Mouse (Mus musculus): ENCODE data around the gene Gm21366. TPM values are rescaled to one million over a fixed set of nuclear protein-coding genes. Genes with fewer than 3 reads are reported as not detected.

Gene Gm21366
- not detected in 2 replicates for polyA plus RNA-seq (2015; fragmentation: Nextera tagmentation; extraction: Ambion mirVana)

GRCm38 (mm10) chrY:22861156-22861555, at the start of gene Gm21366:
Gene Gm21366, minus strand, starts transcription at chrY:22861256.

Data from urinary bladder, postnatal 0 days (tissue).